Mouse (Mus musculus): ENCODE results near the gene Rad51b. TPM values are rescaled to one million over a fixed set of nuclear protein-coding genes. Genes with fewer than 3 reads are reported as not detected.

Rad51b gene
- polyA plus RNA-seq, 1 experiment from 2014 or later, result 0.87 TPM

DNA sequence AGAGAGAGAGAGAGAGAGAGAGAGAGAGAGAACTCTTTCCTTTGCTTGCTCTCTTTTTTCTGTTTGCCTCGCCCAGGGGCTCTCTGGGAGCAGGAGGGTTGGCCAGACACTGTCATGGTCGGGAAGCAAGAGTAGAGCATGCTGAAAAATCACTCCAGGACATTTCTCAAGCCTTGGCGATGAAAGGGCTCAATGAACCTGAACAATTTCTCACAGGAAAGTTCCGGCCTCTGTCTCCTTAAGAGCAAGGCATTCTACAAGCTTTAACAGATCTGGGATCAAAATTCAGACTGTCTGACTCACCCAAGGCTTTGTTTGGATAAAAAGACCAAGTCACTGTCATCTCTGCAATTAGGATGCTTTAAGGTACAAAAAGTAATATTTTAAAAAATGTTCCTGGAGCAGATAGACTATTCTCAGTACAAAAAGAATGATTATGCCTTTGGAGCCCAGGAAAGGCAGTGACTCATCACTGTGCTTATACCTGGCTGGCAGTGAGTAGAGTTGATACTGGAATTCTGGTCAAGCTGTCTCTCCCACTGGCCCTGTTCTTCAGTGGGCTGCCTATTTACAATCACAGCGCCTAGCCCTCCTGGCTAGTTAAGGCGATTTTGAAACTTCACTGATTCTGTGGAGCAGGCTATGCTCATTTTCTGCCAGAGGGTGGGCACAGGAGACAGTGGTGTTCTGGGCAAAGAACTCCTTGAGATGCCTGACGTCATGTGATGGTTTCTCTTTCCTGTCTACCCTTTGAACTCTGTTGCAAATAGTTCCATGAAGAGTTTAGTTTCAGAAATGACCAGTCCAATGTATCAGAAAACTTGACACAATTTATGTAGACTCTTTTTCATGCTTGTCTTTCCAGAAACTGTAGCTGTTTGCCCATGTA lies 352.0 kb downstream of the Rad51b start:
- H3K27me3 ChIP-seq (ENCODE audit: control insufficient read depth, insufficient read depth, low read length), result no peaks in the 10 kb centered on the region
- H3K36me3 ChIP-seq (ENCODE audit: control insufficient read depth, insufficient read depth, low read length), result no peaks in the 10 kb centered on the region
- no peaks in the 10 kb centered on the region for H3K4me1 ChIP-seq (ENCODE audit: control insufficient read depth, insufficient read depth, low read length)
- no peak overlapping the region for H3K9ac ChIP-seq (replicated peaks; ENCODE audit: low read depth, low read length)
- no peak overlapping the region for H3K4me2 ChIP-seq (ENCODE audit: low read depth, low read length)
- 40% methylated on average over 7 of the region's 7 CpGs for WGBS
- no peak for ATAC-seq (ENCODE audit: low read depth)
- H3K4me3 ChIP-seq (ENCODE audit: low read depth, low read length), result no peak overlapping the region
- no peak overlapping the region for H3K27ac ChIP-seq (ENCODE audit: low read depth, low read length)
- no peaks in the 10 kb centered on the region for H3K9me3 ChIP-seq (ENCODE audit: control insufficient read depth, low read length)

DNA sequence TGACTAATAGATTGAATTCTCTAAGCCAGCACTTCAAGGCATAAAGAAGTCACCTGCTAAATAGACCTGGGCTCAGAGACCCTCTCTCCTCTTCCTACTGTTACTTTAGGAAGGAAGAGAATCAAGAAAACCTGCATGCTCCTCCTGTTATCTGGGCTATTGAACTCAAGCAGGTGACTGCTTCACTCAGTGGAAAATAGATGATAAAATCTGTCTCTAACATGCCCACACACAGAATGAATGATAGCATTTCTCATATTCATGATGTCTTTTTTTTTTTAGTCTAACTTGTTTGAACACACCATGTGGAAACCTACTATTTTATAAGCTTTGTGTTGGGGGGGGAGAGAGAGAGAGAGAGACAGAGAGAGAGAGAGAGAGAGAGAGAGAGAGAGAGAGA lies 352.7 kb downstream of the Rad51b start:
- H3K4me2 ChIP-seq (ENCODE audit: low read depth, low read length), result no peak overlapping the region
- no peak overlapping the region for H3K4me3 ChIP-seq (ENCODE audit: low read depth, low read length)
- no peaks in the 10 kb centered on the region for H3K36me3 ChIP-seq (ENCODE audit: control insufficient read depth, insufficient read depth, low read length)
- no peaks in the 10 kb centered on the region for H3K27me3 ChIP-seq (ENCODE audit: control insufficient read depth, insufficient read depth, low read length)
- ATAC-seq (ENCODE audit: low read depth), result no peak
- H3K27ac ChIP-seq (ENCODE audit: low read depth, low read length), result no peak overlapping the region
- no peaks in the 10 kb centered on the region for H3K9me3 ChIP-seq (ENCODE audit: control insufficient read depth, low read length)
- H3K4me1 ChIP-seq (ENCODE audit: control insufficient read depth, insufficient read depth, low read length), result no peaks in the 10 kb centered on the region
- no peak overlapping the region for H3K9ac ChIP-seq (replicated peaks; ENCODE audit: low read depth, low read length)

DNA sequence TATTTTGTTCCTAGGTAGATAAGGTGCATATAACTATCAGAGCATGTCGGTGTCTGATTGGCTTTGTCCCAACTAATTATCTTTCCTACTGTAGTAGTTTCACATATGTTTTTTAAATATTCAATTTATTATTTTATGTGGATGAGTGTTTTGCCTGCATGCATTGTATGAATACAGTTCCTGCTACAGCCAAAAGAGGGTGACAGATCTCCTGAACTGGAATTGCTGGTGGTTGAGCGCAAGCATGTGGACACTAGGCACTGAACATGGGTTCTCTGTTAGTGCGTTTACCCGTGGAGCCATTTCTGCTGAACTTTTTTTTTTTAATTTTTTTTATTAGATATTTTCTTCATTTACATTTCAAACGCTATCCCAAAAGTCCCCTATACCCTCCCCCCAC lies 358.1 kb downstream of the Rad51b start:
- no peak overlapping the region for H3K9ac ChIP-seq (replicated peaks; ENCODE audit: low read depth, low read length)
- H3K27ac ChIP-seq (ENCODE audit: low read depth, low read length), result no peak overlapping the region
- no peaks in the 10 kb centered on the region for H3K4me1 ChIP-seq (ENCODE audit: control insufficient read depth, insufficient read depth, low read length)
- WGBS, result 90% methylated on average over 5 of the region's 5 CpGs
- no peak for ATAC-seq (ENCODE audit: low read depth)
- no peak overlapping the region for H3K4me3 ChIP-seq (ENCODE audit: low read depth, low read length)
- H3K4me2 ChIP-seq (ENCODE audit: low read depth, low read length), result no peak overlapping the region
- no peaks in the 10 kb centered on the region for H3K9me3 ChIP-seq (ENCODE audit: control insufficient read depth, low read length)
- H3K36me3 ChIP-seq (ENCODE audit: control insufficient read depth, insufficient read depth, low read length), result no peaks in the 10 kb centered on the region
- no peaks in the 10 kb centered on the region for H3K27me3 ChIP-seq (ENCODE audit: control insufficient read depth, insufficient read depth, low read length)

DNA sequence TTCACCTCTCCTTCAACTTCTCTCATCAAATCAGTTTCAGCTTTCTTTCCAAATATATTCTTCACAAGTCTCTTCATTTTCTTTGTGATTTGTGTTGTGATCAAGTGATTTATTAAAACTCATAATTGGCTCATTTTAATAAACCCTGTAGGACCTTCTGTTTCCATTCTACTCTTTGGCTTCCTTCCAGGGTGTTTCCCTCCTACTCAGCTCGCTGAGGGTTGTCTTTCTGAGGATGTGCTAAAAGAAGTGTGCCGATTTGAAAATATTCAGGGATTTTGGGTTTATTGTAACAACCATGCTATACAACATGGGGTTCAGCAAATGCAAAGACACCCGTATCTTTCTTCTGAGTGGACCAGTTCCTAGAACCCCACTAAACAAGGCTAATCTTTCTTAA lies 361.8 kb downstream of the Rad51b start:
- no peaks in the 10 kb centered on the region for H3K9me3 ChIP-seq (ENCODE audit: control insufficient read depth, low read length)
- WGBS, result 84% methylated on average over 3 of the region's 3 CpGs
- no peaks in the 10 kb centered on the region for H3K36me3 ChIP-seq (ENCODE audit: control insufficient read depth, insufficient read depth, low read length)
- H3K9ac ChIP-seq (replicated peaks; ENCODE audit: low read depth, low read length), result no peak overlapping the region
- H3K27me3 ChIP-seq (ENCODE audit: control insufficient read depth, insufficient read depth, low read length), result no peaks in the 10 kb centered on the region
- peaks cover 5% of the 10 kb centered on the region; the same call in 1 of the 2 replicates for H3K4me1 ChIP-seq (ENCODE audit: control insufficient read depth, insufficient read depth, low read length)
- H3K4me2 ChIP-seq (ENCODE audit: low read depth, low read length), result no peak overlapping the region
- H3K4me3 ChIP-seq (ENCODE audit: low read depth, low read length), result no peak overlapping the region
- no peak overlapping the region for H3K27ac ChIP-seq (ENCODE audit: low read depth, low read length)
- ATAC-seq (ENCODE audit: low read depth), result no peak

DNA sequence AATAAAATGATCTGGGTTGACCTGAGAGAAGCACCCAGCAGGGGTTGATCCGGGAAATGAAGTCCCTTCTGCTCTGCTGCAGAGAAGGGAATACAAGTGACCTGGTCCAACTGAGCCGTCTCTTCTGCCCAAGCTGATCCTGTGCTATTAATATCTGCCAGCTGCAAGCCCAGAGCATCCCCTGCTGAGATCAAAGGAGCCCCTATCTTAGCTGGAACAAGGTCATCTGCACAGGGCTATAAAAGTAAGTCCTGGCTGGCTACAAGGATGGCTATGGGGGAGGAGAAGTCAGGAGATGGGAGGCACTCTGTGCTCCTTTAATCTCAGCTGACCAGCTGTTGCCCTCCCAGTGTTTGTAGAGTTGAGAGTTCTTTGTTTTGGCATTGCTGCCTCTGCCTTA lies 364.2 kb downstream of the Rad51b start:
- H3K27ac ChIP-seq (ENCODE audit: low read depth, low read length), result no peak overlapping the region
- H3K4me1 ChIP-seq (ENCODE audit: control insufficient read depth, insufficient read depth, low read length), result peaks cover 5% of the 10 kb centered on the region; the same call in 1 of the 2 replicates
- H3K9me3 ChIP-seq (ENCODE audit: control insufficient read depth, low read length), result no peaks in the 10 kb centered on the region
- WGBS, result 2% methylated on average over 2 of the region's 2 CpGs
- no peaks in the 10 kb centered on the region for H3K27me3 ChIP-seq (ENCODE audit: control insufficient read depth, insufficient read depth, low read length)
- no peaks in the 10 kb centered on the region for H3K36me3 ChIP-seq (ENCODE audit: control insufficient read depth, insufficient read depth, low read length)
- H3K9ac ChIP-seq (replicated peaks; ENCODE audit: low read depth, low read length), result no peak overlapping the region
- no peak for ATAC-seq (ENCODE audit: low read depth)
- no peak overlapping the region for H3K4me3 ChIP-seq (ENCODE audit: low read depth, low read length)
- no peak overlapping the region for H3K4me2 ChIP-seq (ENCODE audit: low read depth, low read length)

DNA sequence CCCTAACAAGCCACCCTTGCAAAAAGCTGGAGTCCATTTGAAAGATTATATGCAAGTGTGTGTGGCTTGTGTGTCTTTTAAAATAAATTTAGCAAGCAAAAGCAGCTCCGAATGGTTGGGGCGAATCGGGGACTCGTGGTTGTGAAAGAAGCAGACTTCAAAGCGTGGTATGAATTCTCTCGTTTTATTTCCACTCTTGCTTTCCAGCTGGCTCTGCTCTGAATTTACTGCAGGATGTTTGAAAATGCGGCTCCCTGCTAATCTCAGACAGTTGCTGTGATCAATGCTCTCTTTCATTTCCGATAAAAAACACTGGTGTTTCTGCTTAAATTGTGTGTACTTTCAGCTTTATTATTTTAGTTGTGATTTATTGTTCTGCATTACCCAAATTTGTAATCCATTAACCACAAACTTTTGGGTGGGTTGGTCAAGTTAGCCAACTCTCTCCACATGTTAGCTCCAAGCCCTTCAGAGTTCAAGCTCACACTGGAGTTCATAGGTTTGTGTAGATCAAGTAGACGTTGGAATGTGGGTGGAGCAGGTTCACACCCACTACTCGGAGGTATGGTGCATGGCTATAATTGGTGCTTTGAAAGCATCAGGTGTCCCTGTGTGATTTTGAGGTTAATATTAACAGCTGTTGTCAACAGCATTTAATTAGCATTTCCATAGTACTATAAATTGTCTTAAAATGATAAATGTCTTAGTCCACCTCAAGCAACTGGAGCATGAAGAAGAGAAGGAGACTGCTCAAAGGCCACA lies 366.2 kb downstream of the Rad51b start:
- ATAC-seq (ENCODE audit: low read depth), result no peak
- Histone ChIP-seq H3K36me3 (ENCODE audit: control insufficient read depth, insufficient read depth, low read length) (no peaks in the 10 kb centered on the region), H3K27me3 (ENCODE audit: control insufficient read depth, insufficient read depth, low read length) (no peaks in the 10 kb centered on the region), H3K4me1 (ENCODE audit: control insufficient read depth, insufficient read depth, low read length) (peaks cover 5% of the 10 kb centered on the region; the same call in 1 of the 2 replicates), H3K4me3 (ENCODE audit: low read depth, low read length) (no peak overlapping the region), H3K9me3 (ENCODE audit: control insufficient read depth, low read length) (no peaks in the 10 kb centered on the region), H3K27ac (ENCODE audit: low read depth, low read length) (no peak overlapping the region), H3K9ac (replicated peaks; ENCODE audit: low read depth, low read length) (no peak overlapping the region), H3K4me2 (ENCODE audit: low read depth, low read length) (no peak overlapping the region)
- 25% methylated on average over 10 of the region's 10 CpGs for WGBS

DNA sequence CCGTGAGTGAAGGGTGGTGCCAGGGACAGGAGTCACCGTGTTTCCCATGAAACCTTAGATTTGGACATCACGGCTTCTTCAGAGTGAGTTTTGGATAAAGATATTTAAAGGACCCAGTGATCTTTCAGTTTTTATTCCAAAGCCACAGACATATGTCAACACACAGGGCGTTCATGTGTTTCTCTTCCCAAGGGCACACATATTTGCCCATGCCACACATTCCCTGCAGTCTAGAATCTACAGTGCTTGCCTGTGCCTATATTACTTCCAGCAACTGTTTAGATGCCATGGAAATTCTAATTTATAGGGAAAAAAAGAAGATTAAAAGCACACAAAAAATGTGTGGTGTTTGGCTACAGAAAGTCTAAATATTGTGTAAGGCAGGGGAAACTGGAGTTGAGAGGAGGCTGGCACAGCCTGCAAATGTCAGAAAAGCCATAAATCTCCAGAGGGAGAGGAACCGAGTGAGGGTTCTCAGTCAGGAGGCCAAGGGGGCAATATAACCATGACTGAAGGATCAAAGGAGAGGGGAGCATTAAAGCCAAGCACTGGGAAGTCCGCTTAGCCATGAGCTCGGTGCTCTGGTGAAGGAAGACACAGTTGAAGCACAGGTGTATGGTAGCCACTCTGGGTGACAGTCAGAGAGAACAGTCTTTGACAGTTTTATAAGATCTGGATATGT lies 367.0 kb downstream of the Rad51b start:
- H3K4me1 ChIP-seq (ENCODE audit: control insufficient read depth, insufficient read depth, low read length), result peaks cover 5% of the 10 kb centered on the region; the same call in 1 of the 2 replicates
- no peak for ATAC-seq (ENCODE audit: low read depth)
- no peak overlapping the region for H3K4me2 ChIP-seq (ENCODE audit: low read depth, low read length)
- whole genome bisulfite sequencing, result 48% methylated on average over 7 of the region's 7 CpGs
- no peak overlapping the region for H3K27ac ChIP-seq (ENCODE audit: low read depth, low read length)
- H3K27me3 ChIP-seq (ENCODE audit: control insufficient read depth, insufficient read depth, low read length), result no peaks in the 10 kb centered on the region
- no peaks in the 10 kb centered on the region for H3K36me3 ChIP-seq (ENCODE audit: control insufficient read depth, insufficient read depth, low read length)
- H3K4me3 ChIP-seq (ENCODE audit: low read depth, low read length), result no peak overlapping the region
- no peak overlapping the region for H3K9ac ChIP-seq (replicated peaks; ENCODE audit: low read depth, low read length)
- H3K9me3 ChIP-seq (ENCODE audit: control insufficient read depth, low read length), result no peaks in the 10 kb centered on the region

DNA sequence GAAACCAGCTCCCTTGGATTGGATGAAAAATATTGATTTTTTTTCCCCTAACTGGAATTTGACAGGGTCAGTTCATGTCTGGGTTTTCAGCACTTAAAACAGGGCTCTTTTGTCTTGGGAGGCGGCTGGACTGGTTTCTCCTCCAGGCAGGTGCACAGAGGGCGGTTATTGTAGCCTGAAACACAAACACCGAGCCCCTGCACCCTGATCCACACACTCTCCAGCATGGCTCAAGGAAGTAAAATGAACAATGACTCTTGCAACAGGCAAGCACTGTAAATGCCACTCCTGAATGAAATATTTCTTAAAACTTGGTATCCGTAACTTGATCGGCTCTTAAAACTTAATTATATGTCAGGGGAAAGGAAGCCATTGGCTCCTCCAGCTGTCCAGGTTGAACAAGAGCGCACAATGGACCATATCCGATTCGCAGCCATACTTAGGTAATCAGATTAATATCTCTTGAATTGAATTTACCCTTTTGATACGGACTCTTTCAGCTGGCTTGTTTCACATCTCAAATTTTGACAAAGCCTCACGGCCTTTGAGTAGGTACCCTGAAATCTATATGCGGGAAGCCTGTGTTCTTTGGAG lies 377.9 kb downstream of the Rad51b start:
- Histone ChIP-seq H3K4me2 (ENCODE audit: low read depth, low read length) (no peak overlapping the region), H3K36me3 (ENCODE audit: control insufficient read depth, insufficient read depth, low read length) (no peaks in the 10 kb centered on the region), H3K9me3 (ENCODE audit: control insufficient read depth, low read length) (no peaks in the 10 kb centered on the region), H3K4me1 (ENCODE audit: control insufficient read depth, insufficient read depth, low read length) (no peaks in the 10 kb centered on the region), H3K4me3 (ENCODE audit: low read depth, low read length) (no peak overlapping the region), H3K9ac (replicated peaks; ENCODE audit: low read depth, low read length) (no peak overlapping the region), H3K27ac (ENCODE audit: low read depth, low read length) (no peak overlapping the region), H3K27me3 (ENCODE audit: control insufficient read depth, insufficient read depth, low read length) (no peaks in the 10 kb centered on the region)
- WGBS, result 79% methylated on average over 11 of the region's 11 CpGs
- no peak for ATAC-seq (ENCODE audit: low read depth)

Data from neural tube, embryonic 14.5 days (tissue).